Mouse (Mus musculus): ENCODE measurements around the gene Sbno2. TPM values are rescaled to one million over a fixed set of nuclear protein-coding genes. Genes with fewer than 3 reads are reported as not detected.

Gene Sbno2
- 19.2 and 24.2 TPM in 2 replicates for total RNA-seq (2014; rRNA removed)
- polyA plus RNA-seq (2015; fragmentation: Nextera tagmentation; extraction: Ambion mirVana) = 4.6 and 6.8 TPM in 2 replicates

DNA sequence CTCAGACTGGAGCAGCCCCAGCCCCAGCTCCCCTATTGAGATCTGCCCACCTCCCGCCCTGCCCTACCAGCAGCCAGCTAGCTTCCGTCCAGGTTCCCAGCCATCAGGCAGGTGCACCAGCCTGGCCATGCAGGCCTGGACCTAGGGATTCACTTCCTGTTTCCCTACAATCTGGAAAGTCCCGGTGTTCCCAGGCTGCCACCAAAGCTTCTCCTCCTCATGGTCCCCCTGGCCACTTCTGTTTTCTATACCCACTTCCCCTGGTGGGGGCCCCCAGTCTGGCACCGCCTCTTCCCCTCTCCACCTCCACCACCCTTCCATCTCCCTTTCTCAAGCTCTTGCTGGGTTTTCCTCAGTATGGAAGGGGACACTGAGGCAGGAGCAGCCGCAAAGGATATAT lies at the start of gene Sbno2:
Gene Sbno2, minus strand, starts transcription at position 112 of the 400 bp plus-strand sequence.
- WGBS = 71% methylated on average over 5 of the region's 5 CpGs
- no peak for TF ChIP-seq CTCF (IDR thresholded peaks at IDR 0.05; ENCODE audit: low read depth)
- Histone ChIP-seq H3K9ac (no peak within 1 kb of the TSS), H3K4me3 (ENCODE audit: low read depth, low read length) (no peak within 1 kb of the TSS), H3K27ac (ENCODE audit: low read depth, low read length) (no peak within 1 kb of the TSS), H3K9me3 (ENCODE audit: low read length) (no peaks in the 10 kb centered on the region), H3K27me3 (ENCODE audit: insufficient read depth, low read length) (no peaks in the 10 kb centered on the region), H3K4me1 (ENCODE audit: insufficient read depth) (peaks cover 8% of the 10 kb centered on the region), H3K4me2 (ENCODE audit: low read depth) (no peak within 1 kb of the TSS), H3K36me3 (ENCODE audit: insufficient read depth) (no peaks in the 10 kb centered on the region)
- no peak for ATAC-seq
- DNase-seq = no peak

DNA sequence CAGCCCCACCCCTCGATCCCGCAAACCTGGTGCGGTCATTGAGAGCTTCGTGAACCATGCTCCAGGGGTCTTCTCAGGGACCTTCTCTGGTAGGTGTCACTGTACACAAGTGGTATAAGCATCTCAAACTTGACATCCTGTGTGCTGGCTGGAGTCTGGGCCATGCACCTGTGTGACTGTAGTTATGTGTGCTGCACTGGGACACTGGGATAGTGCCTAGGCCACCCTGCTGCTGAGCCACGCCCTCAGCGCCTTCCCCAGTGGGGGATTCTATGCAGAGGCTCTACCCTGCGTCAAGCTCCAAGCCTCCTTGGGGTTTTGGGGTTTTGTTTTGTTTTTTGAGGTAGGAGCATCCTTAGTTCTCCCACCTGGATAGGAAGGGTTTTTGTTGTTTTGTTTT lies 49.0 kb upstream of the Sbno2 start:
- H3K9ac ChIP-seq = no peak overlapping the region
- H3K4me3 ChIP-seq (ENCODE audit: low read depth, low read length) = no peak overlapping the region
- no peak for TF ChIP-seq CTCF (IDR thresholded peaks at IDR 0.05; ENCODE audit: low read depth)
- no peak for ATAC-seq
- WGBS = 82% methylated on average over 7 of the region's 7 CpGs
- peaks cover 50% of the 10 kb centered on the region for H3K36me3 ChIP-seq (ENCODE audit: insufficient read depth)
- DNase-seq = no peak
- no peak overlapping the region for H3K4me2 ChIP-seq (ENCODE audit: low read depth)
- no peaks in the 10 kb centered on the region for H3K9me3 ChIP-seq (ENCODE audit: low read length)
- H3K4me1 ChIP-seq (ENCODE audit: insufficient read depth) = peaks cover 18% of the 10 kb centered on the region
- no peaks in the 10 kb centered on the region for H3K27me3 ChIP-seq (ENCODE audit: insufficient read depth, low read length)
- H3K27ac ChIP-seq (ENCODE audit: low read depth, low read length) = 0 out of 2 replicates have a peak overlapping the region, but pooled peaks have one; percentile 1

DNA sequence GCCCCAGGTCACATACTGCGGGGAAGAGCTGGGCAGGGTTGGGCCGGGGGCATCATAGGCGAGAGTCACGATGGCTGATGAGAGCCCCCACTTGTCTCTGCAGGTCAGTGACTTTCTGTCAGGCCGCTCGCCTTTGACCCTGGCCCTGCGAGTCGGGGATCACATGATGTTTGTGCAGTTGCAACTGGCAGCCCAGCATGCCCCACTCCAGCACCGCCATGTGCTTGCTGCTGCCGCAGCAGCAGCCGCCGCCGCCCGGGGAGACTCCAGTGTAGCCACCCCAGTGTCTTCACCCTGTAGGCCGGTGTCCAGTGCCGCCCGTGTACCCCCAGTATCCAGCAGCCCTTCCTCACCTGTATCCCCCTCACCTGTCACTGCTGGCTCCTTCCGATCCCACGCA lies 48.3 kb upstream of the Sbno2 start:
- Histone ChIP-seq H3K4me2 (ENCODE audit: low read depth) (peak overlapping the region; percentile 95; the same call in 1 of the 2 replicates), H3K36me3 (ENCODE audit: insufficient read depth) (peaks cover 50% of the 10 kb centered on the region), H3K27me3 (ENCODE audit: insufficient read depth, low read length) (no peaks in the 10 kb centered on the region), H3K4me3 (ENCODE audit: low read depth, low read length) (no peak overlapping the region), H3K27ac (ENCODE audit: low read depth, low read length) (peak overlapping the region; percentile 100; the same call in 1 of the 2 replicates), H3K9ac (peak overlapping the region; percentile 100; the same call in 1 of the 2 replicates), H3K9me3 (ENCODE audit: low read length) (no peaks in the 10 kb centered on the region), H3K4me1 (ENCODE audit: insufficient read depth) (peaks cover 18% of the 10 kb centered on the region)
- no peak for ATAC-seq
- no peak for DNase-seq
- TF ChIP-seq CTCF (IDR thresholded peaks at IDR 0.05; ENCODE audit: low read depth) = no peak
- 90% methylated on average over 19 of the region's 19 CpGs for WGBS

DNA sequence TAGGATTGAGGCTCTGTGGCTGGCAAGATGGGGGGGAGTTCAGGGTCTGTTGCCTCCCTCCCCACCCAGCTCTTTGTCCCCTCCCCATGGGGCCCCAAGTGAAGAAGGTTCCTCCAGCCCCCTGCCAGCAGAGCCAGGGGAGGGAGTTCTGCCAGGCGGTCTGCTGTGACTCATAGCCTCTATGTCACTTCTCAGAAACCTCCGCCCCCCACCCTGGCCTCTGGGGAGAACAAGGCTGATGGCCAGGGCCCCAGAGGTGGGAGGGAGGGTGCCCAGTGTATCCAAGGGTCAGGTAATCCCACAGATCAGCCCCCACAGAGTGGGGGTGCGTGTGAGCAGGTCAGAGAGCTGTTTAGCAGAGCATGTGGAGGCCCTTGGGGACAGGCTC lies 47.5 kb upstream of the Sbno2 start:
- H3K36me3 ChIP-seq (ENCODE audit: insufficient read depth) = peaks cover 50% of the 10 kb centered on the region

DNA sequence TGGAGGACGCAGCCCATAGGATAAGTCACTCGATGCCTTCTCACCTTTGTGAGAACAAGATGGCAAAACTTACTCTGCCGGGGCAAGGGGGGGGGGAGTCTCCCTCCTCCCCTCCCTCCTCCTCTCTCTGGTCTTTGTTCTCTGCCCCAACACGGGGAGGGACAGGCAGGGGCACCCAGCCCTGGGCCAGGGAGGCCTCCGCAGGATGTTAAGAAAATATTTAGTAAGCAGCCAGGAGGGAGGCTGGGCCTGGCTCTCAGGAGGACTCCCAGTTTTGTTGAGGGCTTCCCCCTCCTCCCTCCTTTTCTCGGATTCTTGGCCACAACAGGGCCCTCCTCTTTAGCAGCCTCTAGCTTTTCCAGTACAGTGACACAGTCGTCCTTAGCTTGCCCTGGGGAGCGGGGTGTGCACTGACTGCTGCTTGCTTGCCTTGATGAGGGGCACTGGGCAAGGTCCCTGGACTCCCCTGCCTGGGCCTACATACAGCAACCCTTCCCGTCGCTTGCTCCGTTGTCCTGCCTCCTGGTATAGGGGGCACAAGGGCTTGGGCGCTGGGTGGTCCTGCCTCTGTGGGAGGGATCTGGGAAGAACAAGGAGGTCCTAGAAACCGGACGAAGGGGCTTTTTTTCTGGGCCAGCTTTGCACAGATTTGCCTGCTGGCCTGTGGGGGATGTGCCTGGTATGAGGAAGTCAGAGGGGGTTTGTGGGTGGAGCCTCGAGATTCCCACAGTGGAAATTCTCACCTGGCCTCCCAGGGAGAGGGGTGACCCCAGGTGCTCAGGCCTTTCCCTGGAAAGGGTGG lies 46.9 kb upstream of the Sbno2 start:
- 4% methylated on average over 15 of the region's 15 CpGs for WGBS
- Histone ChIP-seq H3K4me2 (ENCODE audit: low read depth) (peak overlapping the region; percentile 95), H3K4me1 (ENCODE audit: insufficient read depth) (peaks cover 18% of the 10 kb centered on the region), H3K9ac (peak overlapping the region; percentile 100), H3K27ac (ENCODE audit: low read depth, low read length) (peak overlapping the region; percentile 100), H3K9me3 (ENCODE audit: low read length) (no peaks in the 10 kb centered on the region), H3K27me3 (ENCODE audit: insufficient read depth, low read length) (no peaks in the 10 kb centered on the region), H3K4me3 (ENCODE audit: low read depth, low read length) (peak overlapping the region; percentile 98), H3K36me3 (ENCODE audit: insufficient read depth) (peaks cover 46% of the 10 kb centered on the region)
- DNase-seq = peak; percentile 47
- ATAC-seq = no peak
- no peak for TF ChIP-seq CTCF (IDR thresholded peaks at IDR 0.05; ENCODE audit: low read depth)

More for the DNA sequence above, 47.5 kb upstream of the Sbno2 start:
- Histone ChIP-seq H3K4me1 (ENCODE audit: insufficient read depth) (peaks cover 18% of the 10 kb centered on the region), H3K4me3 (ENCODE audit: low read depth, low read length) (peak overlapping the region; percentile 98), H3K4me2 (ENCODE audit: low read depth) (peak overlapping the region; percentile 95), H3K9ac (peak overlapping the region; percentile 100), H3K27ac (ENCODE audit: low read depth, low read length) (peak overlapping the region; percentile 100), H3K9me3 (ENCODE audit: low read length) (no peaks in the 10 kb centered on the region), H3K27me3 (ENCODE audit: insufficient read depth, low read length) (no peaks in the 10 kb centered on the region)
- DNase-seq = no peak
- no peak for TF ChIP-seq CTCF (IDR thresholded peaks at IDR 0.05; ENCODE audit: low read depth)
- no peak for ATAC-seq
- WGBS = 31% methylated on average over 3 of the region's 3 CpGs

DNA sequence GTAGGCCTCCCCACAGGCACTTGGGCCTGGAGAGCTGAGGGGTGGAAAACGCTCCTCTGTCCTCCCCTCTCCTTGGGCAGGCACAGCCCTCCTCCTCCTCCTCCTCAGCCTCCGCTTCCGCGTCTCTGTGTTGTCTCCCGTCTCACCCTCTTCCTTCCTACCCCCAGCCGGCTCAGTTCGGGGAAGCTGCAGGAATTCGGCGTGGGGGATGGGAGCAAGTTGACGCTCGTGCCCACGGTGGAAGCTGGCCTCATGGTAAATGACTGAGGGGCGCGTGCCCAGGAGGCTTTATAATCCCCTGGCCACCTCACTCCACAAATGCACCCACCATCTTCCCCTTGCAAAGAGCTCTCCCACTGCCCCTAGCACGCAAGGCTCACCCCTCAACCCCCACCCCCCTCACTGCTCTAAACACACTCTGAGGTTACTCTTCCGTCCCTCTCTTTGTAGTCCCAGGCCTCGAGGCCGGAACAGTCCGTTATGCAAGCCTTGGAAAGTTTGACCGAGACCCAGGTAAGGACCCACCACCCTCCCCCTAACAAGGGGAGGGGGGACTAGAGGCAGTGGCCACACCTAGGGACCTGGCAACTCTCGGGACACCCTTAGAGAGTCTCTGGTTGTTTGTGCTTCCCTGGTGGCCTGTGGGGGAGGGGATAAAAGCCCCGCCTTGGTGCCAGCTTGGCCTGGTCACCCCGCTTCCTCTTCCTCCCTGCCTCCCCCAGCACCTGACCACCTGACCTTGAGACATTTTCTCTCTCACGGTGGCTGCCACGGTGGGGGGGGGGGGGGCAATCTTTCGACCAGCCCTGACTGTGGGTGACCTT lies 46.1 kb upstream of the Sbno2 start:
- WGBS = under 1% methylated on average over 21 of the region's 26 CpGs
- H3K4me2 ChIP-seq (ENCODE audit: low read depth) = peak overlapping the region; percentile 95
- no peak for ATAC-seq
- H3K4me3 ChIP-seq (ENCODE audit: low read depth, low read length) = peak overlapping the region; percentile 98
- TF ChIP-seq CTCF (IDR thresholded peaks at IDR 0.05; ENCODE audit: low read depth) = no peak
- peak; percentile 73 for DNase-seq
- H3K9ac ChIP-seq = peak overlapping the region; percentile 100
- H3K27ac ChIP-seq (ENCODE audit: low read depth, low read length) = peak overlapping the region; percentile 100
- peaks cover 38% of the 10 kb centered on the region for H3K36me3 ChIP-seq (ENCODE audit: insufficient read depth)
- peaks cover 18% of the 10 kb centered on the region for H3K4me1 ChIP-seq (ENCODE audit: insufficient read depth)
- no peaks in the 10 kb centered on the region for H3K27me3 ChIP-seq (ENCODE audit: insufficient read depth, low read length)
- H3K9me3 ChIP-seq (ENCODE audit: low read length) = no peaks in the 10 kb centered on the region

Measured in forebrain, postnatal 0 days (tissue).